Mouse (Mus musculus): ENCODE measurements around the gene Tspan17. TPM values are rescaled to one million over a fixed set of nuclear protein-coding genes. Genes with fewer than 3 reads are reported as not detected.

Gene Tspan17
- polyA plus RNA-seq, 1 experiment from 2014 or later = 3.9 TPM

- 35% methylated on average over 4 of the region's 4 CpGs for WGBS (ENCODE audit: insufficient replicate concordance)
- no peak for ATAC-seq (replicated peaks; ENCODE audit: insufficient number of reproducible peaks, low FRiP score, low TSS enrichment)
- Histone ChIP-seq H3K27me3 (ENCODE audit: control insufficient read depth, insufficient read depth, low read length) (peaks cover 18% of the 10 kb centered on the region), H3K4me1 (ENCODE audit: control insufficient read depth, insufficient read depth, low read length) (0 out of 2 replicates have a peak, but pooled peaks cover 3% of the 10 kb centered on the region), H3K9me3 (replicated peaks; ENCODE audit: control insufficient read depth, low read length) (no peaks in the 10 kb centered on the region), H3K4me2 (no peak overlapping the region), H3K4me3 (ENCODE audit: low read depth, low read length) (no peak overlapping the region), H3K36me3 (ENCODE audit: control insufficient read depth, insufficient read depth, low read length) (no peaks in the 10 kb centered on the region), H3K9ac (ENCODE audit: low read depth, low read length) (no peak overlapping the region), H3K27ac (ENCODE audit: low read depth, low read length) (no peak overlapping the region)
Measured at GRCm38 (mm10) chr13:54797356-54797755, 8.2 kb downstream of the Tspan17 start.

DNA sequence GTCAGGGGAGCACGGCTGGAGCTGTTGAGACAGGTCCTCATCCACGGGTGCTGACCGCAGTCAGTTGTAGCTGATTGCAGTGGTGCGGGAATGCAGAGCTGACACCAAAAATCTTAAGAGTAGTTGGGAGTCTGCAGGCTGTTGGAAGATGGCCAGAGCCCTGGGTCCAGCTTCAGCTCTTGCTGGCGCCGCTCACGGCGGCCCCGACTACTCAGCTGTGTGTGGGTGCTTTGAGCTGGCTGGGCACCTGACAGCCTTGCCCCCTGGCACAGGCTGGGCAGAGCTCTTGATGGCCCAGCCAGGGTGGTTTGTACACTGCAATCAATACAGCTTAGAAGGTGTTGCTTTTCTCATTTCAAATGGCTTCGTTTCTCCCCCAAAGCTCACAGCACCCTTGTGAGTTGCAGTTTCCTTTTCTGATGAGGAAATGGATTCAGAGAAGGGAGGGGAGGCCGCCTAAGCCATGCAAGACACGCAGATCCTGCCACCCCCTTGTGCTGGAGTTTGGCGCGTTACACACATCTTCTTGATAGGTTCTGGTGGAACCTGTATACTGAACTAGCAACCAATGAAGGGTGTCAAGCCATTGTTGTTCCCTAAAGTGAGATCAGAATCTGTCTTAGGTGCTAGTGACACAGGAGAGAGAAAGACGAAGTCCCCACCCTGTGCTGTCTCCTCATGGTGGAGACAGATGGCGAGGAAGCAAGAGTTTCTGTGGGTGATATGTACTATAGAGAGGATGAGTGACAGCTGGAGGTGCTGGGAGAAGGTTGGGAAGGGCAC lies 8.9 kb downstream of the Tspan17 start:
- no peak for ATAC-seq (replicated peaks; ENCODE audit: insufficient number of reproducible peaks, low FRiP score, low TSS enrichment)
- Histone ChIP-seq H3K36me3 (ENCODE audit: control insufficient read depth, insufficient read depth, low read length) (no peaks in the 10 kb centered on the region), H3K4me2 (no peak overlapping the region), H3K9ac (ENCODE audit: low read depth, low read length) (no peak overlapping the region), H3K4me1 (ENCODE audit: control insufficient read depth, insufficient read depth, low read length) (no peaks in the 10 kb centered on the region), H3K4me3 (ENCODE audit: low read depth, low read length) (no peak overlapping the region), H3K27me3 (ENCODE audit: control insufficient read depth, insufficient read depth, low read length) (peaks cover 17% of the 10 kb centered on the region), H3K27ac (ENCODE audit: low read depth, low read length) (no peak overlapping the region), H3K9me3 (replicated peaks; ENCODE audit: control insufficient read depth, low read length) (no peaks in the 10 kb centered on the region)
- 75% methylated on average over 16 of the region's 16 CpGs for WGBS (ENCODE audit: insufficient replicate concordance)

GRCm38 (mm10) chr13:54798740-54799139 lies 9.6 kb downstream of the Tspan17 start:
- no peaks in the 10 kb centered on the region for H3K9me3 ChIP-seq (replicated peaks; ENCODE audit: control insufficient read depth, low read length)
- H3K4me3 ChIP-seq (ENCODE audit: low read depth, low read length) = no peak overlapping the region
- ATAC-seq (replicated peaks; ENCODE audit: insufficient number of reproducible peaks, low FRiP score, low TSS enrichment) = no peak
- WGBS (ENCODE audit: insufficient replicate concordance) = 60% methylated on average over 10 of the region's 10 CpGs
- peaks cover 17% of the 10 kb centered on the region for H3K27me3 ChIP-seq (ENCODE audit: control insufficient read depth, insufficient read depth, low read length)
- no peaks in the 10 kb centered on the region for H3K4me1 ChIP-seq (ENCODE audit: control insufficient read depth, insufficient read depth, low read length)
- H3K9ac ChIP-seq (ENCODE audit: low read depth, low read length) = 0 out of 2 replicates have a peak overlapping the region, but pooled peaks have one; percentile 12
- H3K27ac ChIP-seq (ENCODE audit: low read depth, low read length) = no peak overlapping the region
- no peak overlapping the region for H3K4me2 ChIP-seq
- no peaks in the 10 kb centered on the region for H3K36me3 ChIP-seq (ENCODE audit: control insufficient read depth, insufficient read depth, low read length)

DNA sequence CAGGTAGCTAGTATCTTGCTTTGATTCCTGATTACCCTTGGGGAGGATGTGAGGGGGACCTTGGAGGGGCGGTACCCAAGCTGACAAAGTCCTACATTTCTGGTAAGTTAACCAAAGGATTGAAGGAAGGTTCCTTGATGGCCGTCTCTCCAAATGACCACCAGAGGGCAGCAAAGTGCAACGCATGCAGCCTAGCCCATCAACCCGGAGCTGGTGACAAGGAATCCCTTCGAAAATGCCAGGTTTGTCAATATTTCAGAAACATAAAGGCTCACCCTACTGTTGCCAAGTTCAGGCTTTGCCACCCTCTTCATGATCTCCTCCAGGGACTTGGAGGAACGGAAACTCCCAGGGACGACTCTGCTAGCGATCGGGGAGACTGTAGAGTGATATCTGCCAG lies 10.5 kb downstream of the Tspan17 start:
- Histone ChIP-seq H3K4me3 (ENCODE audit: low read depth, low read length) (0 out of 2 replicates have a peak overlapping the region, but pooled peaks have one; percentile 2), H3K27ac (ENCODE audit: low read depth, low read length) (no peak overlapping the region), H3K9ac (ENCODE audit: low read depth, low read length) (no peak overlapping the region), H3K36me3 (ENCODE audit: control insufficient read depth, insufficient read depth, low read length) (no peaks in the 10 kb centered on the region), H3K4me1 (ENCODE audit: control insufficient read depth, insufficient read depth, low read length) (no peaks in the 10 kb centered on the region), H3K9me3 (replicated peaks; ENCODE audit: control insufficient read depth, low read length) (no peaks in the 10 kb centered on the region), H3K4me2 (peak overlapping the region; percentile 46), H3K27me3 (ENCODE audit: control insufficient read depth, insufficient read depth, low read length) (peaks cover 15% of the 10 kb centered on the region)
- 14% methylated on average over 9 of the region's 9 CpGs for WGBS (ENCODE audit: insufficient replicate concordance)
- ATAC-seq (replicated peaks; ENCODE audit: insufficient number of reproducible peaks, low FRiP score, low TSS enrichment) = no peak

DNA sequence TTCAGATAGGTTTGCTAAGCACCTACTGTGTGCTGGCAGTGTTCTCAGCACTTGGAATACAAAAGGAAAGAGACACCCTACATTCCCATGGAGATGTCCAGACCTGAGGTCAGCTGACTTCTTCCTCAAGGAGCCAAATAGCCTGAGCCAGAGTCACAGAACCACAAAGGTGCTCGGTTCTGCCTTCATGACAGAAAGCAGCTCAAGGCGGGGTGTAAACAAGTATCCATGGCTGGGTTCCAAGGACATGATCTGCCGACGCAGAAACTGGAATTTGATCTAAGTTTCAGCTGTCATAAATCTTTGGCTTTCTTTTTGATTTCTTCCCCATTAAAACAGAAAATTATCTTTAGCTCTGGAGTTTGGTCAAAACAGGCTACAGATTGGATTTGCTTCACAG lies 11.0 kb downstream of the Tspan17 start:
- H3K4me3 ChIP-seq (ENCODE audit: low read depth, low read length) = no peak overlapping the region
- H3K36me3 ChIP-seq (ENCODE audit: control insufficient read depth, insufficient read depth, low read length) = no peaks in the 10 kb centered on the region
- H3K27me3 ChIP-seq (ENCODE audit: control insufficient read depth, insufficient read depth, low read length) = peaks cover 19% of the 10 kb centered on the region
- H3K4me2 ChIP-seq = no peak overlapping the region
- no peak overlapping the region for H3K9ac ChIP-seq (ENCODE audit: low read depth, low read length)
- no peak for ATAC-seq (replicated peaks; ENCODE audit: insufficient number of reproducible peaks, low FRiP score, low TSS enrichment)
- WGBS (ENCODE audit: insufficient replicate concordance) = 74% methylated on average over 4 of the region's 4 CpGs
- H3K27ac ChIP-seq (ENCODE audit: low read depth, low read length) = no peak overlapping the region
- no peaks in the 10 kb centered on the region for H3K9me3 ChIP-seq (replicated peaks; ENCODE audit: control insufficient read depth, low read length)
- H3K4me1 ChIP-seq (ENCODE audit: control insufficient read depth, insufficient read depth, low read length) = no peaks in the 10 kb centered on the region

DNA sequence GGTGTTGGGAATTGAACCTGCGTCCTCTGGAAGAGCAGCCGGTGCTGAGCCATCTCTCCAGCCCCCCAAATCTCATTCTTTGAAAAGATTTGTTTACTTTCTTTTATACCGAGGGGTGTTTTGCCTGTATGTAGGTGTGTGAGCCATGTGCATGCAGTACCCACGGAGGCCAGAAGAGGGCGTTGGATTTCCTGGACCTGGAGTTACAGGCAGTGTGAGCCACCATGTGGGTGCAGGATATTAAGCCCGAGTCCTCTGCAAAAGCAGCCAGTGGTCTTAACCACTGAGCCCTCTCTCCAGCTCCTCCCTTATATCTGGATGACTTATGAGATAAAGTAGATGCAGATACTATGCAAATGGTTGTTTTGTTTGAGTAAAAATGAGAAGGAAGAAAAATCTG lies 13.8 kb downstream of the Tspan17 start:
- 70% methylated on average over 6 of the region's 6 CpGs for WGBS (ENCODE audit: insufficient replicate concordance)
- Histone ChIP-seq H3K4me2 (no peak overlapping the region), H3K36me3 (ENCODE audit: control insufficient read depth, insufficient read depth, low read length) (no peaks in the 10 kb centered on the region), H3K9me3 (replicated peaks; ENCODE audit: control insufficient read depth, low read length) (no peaks in the 10 kb centered on the region), H3K9ac (ENCODE audit: low read depth, low read length) (no peak overlapping the region), H3K4me3 (ENCODE audit: low read depth, low read length) (no peak overlapping the region), H3K4me1 (ENCODE audit: control insufficient read depth, insufficient read depth, low read length) (no peaks in the 10 kb centered on the region), H3K27me3 (ENCODE audit: control insufficient read depth, insufficient read depth, low read length) (peaks cover 28% of the 10 kb centered on the region), H3K27ac (ENCODE audit: low read depth, low read length) (no peak overlapping the region)
- ATAC-seq (replicated peaks; ENCODE audit: insufficient number of reproducible peaks, low FRiP score, low TSS enrichment) = no peak

- peaks cover 29% of the 10 kb centered on the region for H3K27me3 ChIP-seq (ENCODE audit: control insufficient read depth, insufficient read depth, low read length)
- no peak overlapping the region for H3K4me3 ChIP-seq (ENCODE audit: low read depth, low read length)
- no peaks in the 10 kb centered on the region for H3K36me3 ChIP-seq (ENCODE audit: control insufficient read depth, insufficient read depth, low read length)
- H3K9me3 ChIP-seq (replicated peaks; ENCODE audit: control insufficient read depth, low read length) = no peaks in the 10 kb centered on the region
- ATAC-seq (replicated peaks; ENCODE audit: insufficient number of reproducible peaks, low FRiP score, low TSS enrichment) = no peak
- H3K4me2 ChIP-seq = no peak overlapping the region
- H3K4me1 ChIP-seq (ENCODE audit: control insufficient read depth, insufficient read depth, low read length) = no peaks in the 10 kb centered on the region
- no peak overlapping the region for H3K9ac ChIP-seq (ENCODE audit: low read depth, low read length)
- H3K27ac ChIP-seq (ENCODE audit: low read depth, low read length) = no peak overlapping the region
- 39% methylated on average over 21 of the region's 21 CpGs for WGBS (ENCODE audit: insufficient replicate concordance)
Measured at GRCm38 (mm10) chr13:54805134-54805838, 16.1 kb downstream of the Tspan17 start.

GRCm38 (mm10) chr13:54806434-54806976 lies 17.3 kb downstream of the Tspan17 start:
- no peaks in the 10 kb centered on the region for H3K9me3 ChIP-seq (replicated peaks; ENCODE audit: control insufficient read depth, low read length)
- WGBS (ENCODE audit: insufficient replicate concordance) = 44% methylated on average over 13 of the region's 13 CpGs
- H3K27me3 ChIP-seq (ENCODE audit: control insufficient read depth, insufficient read depth, low read length) = peaks cover 29% of the 10 kb centered on the region
- H3K4me2 ChIP-seq = no peak overlapping the region
- H3K4me1 ChIP-seq (ENCODE audit: control insufficient read depth, insufficient read depth, low read length) = no peaks in the 10 kb centered on the region
- no peak for ATAC-seq (replicated peaks; ENCODE audit: insufficient number of reproducible peaks, low FRiP score, low TSS enrichment)
- H3K36me3 ChIP-seq (ENCODE audit: control insufficient read depth, insufficient read depth, low read length) = no peaks in the 10 kb centered on the region
- no peak overlapping the region for H3K4me3 ChIP-seq (ENCODE audit: low read depth, low read length)
- no peak overlapping the region for H3K27ac ChIP-seq (ENCODE audit: low read depth, low read length)
- H3K9ac ChIP-seq (ENCODE audit: low read depth, low read length) = no peak overlapping the region

All from heart, embryonic 11.5 days (tissue).